Mouse (Mus musculus): ENCODE measurements around the gene Bpifa6.

Bpifa6 gene

DNA sequence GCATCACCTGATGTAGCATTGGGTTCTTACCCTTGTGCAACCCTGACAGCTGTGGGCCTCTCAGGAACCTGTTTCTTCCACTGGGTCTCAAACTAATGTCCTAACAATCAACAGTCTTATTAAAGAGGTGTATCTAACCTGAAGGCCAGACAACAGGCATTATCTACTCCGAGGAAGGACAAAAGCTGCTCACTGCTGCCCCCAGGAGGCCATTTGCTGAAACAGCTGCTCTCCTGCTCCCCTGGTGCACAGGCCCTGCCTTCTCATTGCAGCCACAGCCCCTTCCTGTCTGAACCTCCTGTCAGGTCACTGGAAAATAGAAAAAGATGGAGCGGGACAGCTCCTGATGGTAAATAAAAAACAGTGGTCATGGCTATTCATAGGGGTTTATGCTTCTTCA is 64.2 kb downstream of the Bpifa6 start:
- DNase-seq (ENCODE audit: low spot score in 2 of 2): no peak

DNA sequence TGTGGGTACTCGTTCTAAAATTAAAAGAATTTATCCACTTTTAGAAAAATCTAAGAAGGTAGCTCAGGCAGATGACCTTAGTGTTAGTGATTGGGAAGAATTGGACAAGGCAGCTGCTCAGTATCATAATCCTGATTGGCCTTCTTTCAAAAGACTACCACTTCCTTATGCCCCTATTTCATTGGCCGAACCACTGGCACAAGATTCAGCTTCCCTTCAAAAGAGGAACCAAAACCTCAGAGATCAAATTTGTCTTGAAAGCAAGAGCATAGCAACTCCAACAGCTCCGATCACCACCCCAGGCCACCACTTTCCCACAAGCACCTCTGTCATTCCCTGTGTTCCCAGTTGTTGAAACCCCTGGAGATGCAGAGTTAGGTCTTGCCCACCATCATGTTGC is 70.0 kb downstream of the Bpifa6 start:
- DNase-seq (ENCODE audit: low spot score in 2 of 2): no peak

Data from frontal cortex, postnatal 25 days (tissue).